Mouse (Mus musculus): ENCODE data around the gene Sorcs3. TPM values are rescaled to one million over a fixed set of nuclear protein-coding genes. Genes with fewer than 3 reads are reported as not detected.

The Sorcs3 gene
- total and polyA plus RNA-seq, 2 experiments from 2014 or later: 10.9 to 20.8 TPM

DNA sequence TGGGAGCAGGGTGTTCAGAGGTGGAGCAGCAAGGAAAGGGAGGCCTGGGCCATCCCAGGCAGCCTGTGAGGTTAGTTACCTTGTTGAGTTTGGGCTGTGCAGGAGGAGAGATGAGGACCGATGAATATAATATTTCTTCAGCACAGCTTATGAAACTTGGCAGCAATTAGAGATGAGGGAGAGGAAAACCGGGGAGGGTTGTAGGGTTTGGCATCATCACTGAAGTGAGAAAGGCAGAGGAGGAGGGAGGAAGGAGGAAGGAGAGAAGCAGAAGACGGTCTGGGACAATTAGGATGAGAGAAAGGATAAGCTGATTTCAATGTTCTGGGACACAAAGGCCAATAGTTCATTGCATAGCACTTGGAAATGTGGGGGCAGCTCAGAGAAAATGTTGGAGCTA lies 256.6 kb downstream of the Sorcs3 start:
- no peak overlapping the region for H3K27ac ChIP-seq (ENCODE audit: low read depth, low read length)
- ATAC-seq (no peak), DNase-seq (no peak)
- no peak overlapping the region for H3K9ac ChIP-seq
- H3K4me3 ChIP-seq (ENCODE audit: low read depth, low read length): no peak overlapping the region
- WGBS: 60% methylated on average over 3 of the region's 3 CpGs
- no peaks in the 10 kb centered on the region for H3K36me3 ChIP-seq (ENCODE audit: insufficient read depth)
- no peak overlapping the region for H3K4me2 ChIP-seq (ENCODE audit: low read depth)
- no peaks in the 10 kb centered on the region for H3K27me3 ChIP-seq (ENCODE audit: insufficient read depth, low read length)
- TF ChIP-seq CTCF (IDR thresholded peaks at IDR 0.05; ENCODE audit: low read depth): no peak
- peaks cover 5% of the 10 kb centered on the region; the same call in 1 of the 2 replicates for H3K4me1 ChIP-seq (ENCODE audit: insufficient read depth)
- no peaks in the 10 kb centered on the region for H3K9me3 ChIP-seq (ENCODE audit: low read length)

- WGBS: 50% methylated on average over 3 of the region's 3 CpGs
- ATAC-seq (peak; percentile 67), DNase-seq (peak; percentile 68)
- no peak overlapping the region for H3K9ac ChIP-seq
- no peaks in the 10 kb centered on the region for H3K27me3 ChIP-seq (ENCODE audit: insufficient read depth, low read length)
- no peak for TF ChIP-seq CTCF (IDR thresholded peaks at IDR 0.05; ENCODE audit: low read depth)
- H3K4me1 ChIP-seq (ENCODE audit: insufficient read depth): peaks cover 5% of the 10 kb centered on the region; the same call in 1 of the 2 replicates
- no peak overlapping the region for H3K4me3 ChIP-seq (ENCODE audit: low read depth, low read length)
- H3K27ac ChIP-seq (ENCODE audit: low read depth, low read length): no peak overlapping the region
- H3K36me3 ChIP-seq (ENCODE audit: insufficient read depth): no peaks in the 10 kb centered on the region
- H3K9me3 ChIP-seq (ENCODE audit: low read length): no peaks in the 10 kb centered on the region
- no peak overlapping the region for H3K4me2 ChIP-seq (ENCODE audit: low read depth)
Observed at GRCm38 (mm10) chr19:48463494-48463893, 257.7 kb downstream of the Sorcs3 start.

DNA sequence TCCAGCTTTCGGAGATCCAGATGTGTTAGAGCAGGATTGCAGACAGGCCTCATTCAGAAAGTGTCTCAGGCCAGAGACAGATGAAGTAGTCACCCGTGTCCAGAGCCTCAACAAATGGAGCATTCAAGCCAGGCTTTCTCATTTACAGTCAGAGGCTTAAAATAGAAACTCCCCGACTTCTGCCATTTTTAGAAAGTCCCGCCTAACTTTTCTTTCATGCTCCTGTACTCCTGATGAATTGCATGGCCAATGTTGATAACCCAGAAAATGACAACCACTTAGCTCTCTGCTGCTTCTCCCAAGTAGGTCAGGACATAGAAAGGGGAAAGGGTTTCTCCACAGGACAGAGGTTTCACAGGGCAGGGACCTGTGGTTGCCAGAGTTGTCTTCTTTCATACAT lies 261.6 kb downstream of the Sorcs3 start:
- Histone ChIP-seq H3K4me2 (ENCODE audit: low read depth) (no peak overlapping the region), H3K9ac (no peak overlapping the region), H3K27ac (ENCODE audit: low read depth, low read length) (no peak overlapping the region), H3K9me3 (ENCODE audit: low read length) (no peaks in the 10 kb centered on the region), H3K4me3 (ENCODE audit: low read depth, low read length) (no peak overlapping the region), H3K36me3 (ENCODE audit: insufficient read depth) (no peaks in the 10 kb centered on the region), H3K4me1 (ENCODE audit: insufficient read depth) (peaks cover 5% of the 10 kb centered on the region; the same call in 1 of the 2 replicates), H3K27me3 (ENCODE audit: insufficient read depth, low read length) (no peaks in the 10 kb centered on the region)
- ATAC-seq: no peak
- no peak for DNase-seq
- 75% methylated on average over 4 of the region's 4 CpGs for WGBS
- TF ChIP-seq CTCF (IDR thresholded peaks at IDR 0.05; ENCODE audit: low read depth): no peak

DNA sequence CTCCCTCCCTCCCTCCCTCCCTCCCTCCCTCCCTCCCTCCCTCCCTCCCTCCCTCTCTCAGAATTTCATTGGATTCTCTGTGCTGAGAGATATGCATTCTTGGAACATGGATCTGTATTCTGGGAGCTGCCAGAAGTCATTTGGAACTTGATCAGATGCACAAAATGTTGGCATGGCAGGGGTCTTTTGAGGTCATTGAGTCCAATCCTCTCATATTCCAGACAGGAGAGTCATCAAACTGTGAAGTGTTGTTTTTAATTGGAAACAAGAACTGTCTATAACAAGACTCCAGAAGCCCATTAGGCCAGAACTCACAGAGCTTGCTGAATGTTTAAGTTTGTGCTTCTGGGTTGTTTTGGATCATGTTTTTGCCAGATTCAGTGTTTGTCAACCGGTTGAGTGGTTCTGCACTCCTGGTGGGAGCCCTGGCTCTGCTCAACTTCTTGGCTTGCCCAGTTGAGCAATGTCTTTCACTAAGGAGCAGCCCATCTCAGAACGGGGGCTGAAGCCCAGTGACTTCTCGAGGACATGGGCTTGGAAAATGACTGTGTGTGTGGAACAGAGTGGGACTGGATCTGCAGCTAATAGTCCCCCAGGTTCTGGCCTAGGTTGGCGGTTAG lies 264.1 kb downstream of the Sorcs3 start:
- H3K36me3 ChIP-seq (ENCODE audit: insufficient read depth): no peaks in the 10 kb centered on the region
- H3K9me3 ChIP-seq (ENCODE audit: low read length): no peaks in the 10 kb centered on the region
- DNase-seq (peak; percentile 9), ATAC-seq (no peak; the same call in 1 of the 2 replicates)
- 83% methylated on average over 4 of the region's 4 CpGs for WGBS
- no peaks in the 10 kb centered on the region for H3K27me3 ChIP-seq (ENCODE audit: insufficient read depth, low read length)
- H3K27ac ChIP-seq (ENCODE audit: low read depth, low read length): no peak overlapping the region
- H3K4me2 ChIP-seq (ENCODE audit: low read depth): no peak overlapping the region
- H3K9ac ChIP-seq: no peak overlapping the region
- H3K4me3 ChIP-seq (ENCODE audit: low read depth, low read length): no peak overlapping the region
- no peak for TF ChIP-seq CTCF (IDR thresholded peaks at IDR 0.05; ENCODE audit: low read depth)
- no peaks in the 10 kb centered on the region for H3K4me1 ChIP-seq (ENCODE audit: insufficient read depth)

GRCm38 (mm10) chr19:48471927-48472326 lies 266.1 kb downstream of the Sorcs3 start:
- 70% methylated on average over 5 of the region's 5 CpGs for WGBS

GRCm38 (mm10) chr19:48475784-48476410 lies 270.1 kb downstream of the Sorcs3 start:
- DNase-seq (no peak), ATAC-seq (no peak)
- H3K4me3 ChIP-seq (ENCODE audit: low read depth, low read length): no peak overlapping the region
- H3K9me3 ChIP-seq (ENCODE audit: low read length): no peaks in the 10 kb centered on the region
- WGBS: 80% methylated on average over 6 of the region's 6 CpGs
- no peaks in the 10 kb centered on the region for H3K36me3 ChIP-seq (ENCODE audit: insufficient read depth)
- H3K27me3 ChIP-seq (ENCODE audit: insufficient read depth, low read length): no peaks in the 10 kb centered on the region
- H3K27ac ChIP-seq (ENCODE audit: low read depth, low read length): no peak overlapping the region
- H3K4me2 ChIP-seq (ENCODE audit: low read depth): no peak overlapping the region
- no peak for TF ChIP-seq CTCF (IDR thresholded peaks at IDR 0.05; ENCODE audit: low read depth)
- no peak overlapping the region for H3K9ac ChIP-seq
- H3K4me1 ChIP-seq (ENCODE audit: insufficient read depth): no peaks in the 10 kb centered on the region

More at GRCm38 (mm10) chr19:48471927-48472326, 266.1 kb downstream of the Sorcs3 start:
- H3K4me1 ChIP-seq (ENCODE audit: insufficient read depth): no peaks in the 10 kb centered on the region
- H3K27me3 ChIP-seq (ENCODE audit: insufficient read depth, low read length): no peaks in the 10 kb centered on the region
- H3K36me3 ChIP-seq (ENCODE audit: insufficient read depth): no peaks in the 10 kb centered on the region
- ATAC-seq (no peak), DNase-seq (no peak)
- H3K27ac ChIP-seq (ENCODE audit: low read depth, low read length): no peak overlapping the region
- no peak overlapping the region for H3K9ac ChIP-seq
- H3K4me2 ChIP-seq (ENCODE audit: low read depth): no peak overlapping the region
- H3K4me3 ChIP-seq (ENCODE audit: low read depth, low read length): no peak overlapping the region
- TF ChIP-seq CTCF (IDR thresholded peaks at IDR 0.05; ENCODE audit: low read depth): no peak
- no peaks in the 10 kb centered on the region for H3K9me3 ChIP-seq (ENCODE audit: low read length)

- DNase-seq (no peak), ATAC-seq (no peak)
Observed at GRCm38 (mm10) chr19:48478864-48479263, 273.0 kb downstream of the Sorcs3 start.

More at GRCm38 (mm10) chr19:48478864-48479263, 273.0 kb downstream of the Sorcs3 start:
- H3K9me3 ChIP-seq (ENCODE audit: low read length): no peaks in the 10 kb centered on the region
- no peaks in the 10 kb centered on the region for H3K4me1 ChIP-seq (ENCODE audit: insufficient read depth)
- no peak overlapping the region for H3K27ac ChIP-seq (ENCODE audit: low read depth, low read length)
- H3K4me2 ChIP-seq (ENCODE audit: low read depth): no peak overlapping the region
- no peak overlapping the region for H3K4me3 ChIP-seq (ENCODE audit: low read depth, low read length)
- H3K27me3 ChIP-seq (ENCODE audit: insufficient read depth, low read length): no peaks in the 10 kb centered on the region
- no peak overlapping the region for H3K9ac ChIP-seq
- no peak for TF ChIP-seq CTCF (IDR thresholded peaks at IDR 0.05; ENCODE audit: low read depth)
- no peaks in the 10 kb centered on the region for H3K36me3 ChIP-seq (ENCODE audit: insufficient read depth)
- 44% methylated on average over 2 of the region's 2 CpGs for WGBS
